In the genomic region with DNA sequence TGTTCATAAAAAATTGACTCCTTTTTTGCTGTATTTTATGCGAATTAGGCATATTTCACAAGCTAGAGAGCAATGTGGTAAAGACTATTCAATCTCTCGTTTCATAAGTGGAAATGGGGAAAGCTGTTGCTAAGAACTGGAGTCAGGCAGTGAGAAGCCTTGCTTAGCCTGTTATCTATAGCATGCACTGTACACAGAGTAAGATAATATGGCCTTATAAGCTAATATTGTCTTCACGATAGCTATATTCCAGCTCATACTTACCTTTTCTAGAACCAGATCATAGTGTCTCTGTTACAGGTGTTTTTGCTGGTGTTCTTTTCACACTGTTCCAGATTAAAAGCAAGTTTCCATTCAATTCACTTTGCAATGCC, we compare ENCODE assay signal across 9 mouse cellular contexts. TPM values are rescaled to one million over a fixed set of nuclear protein-coding genes. Genes with fewer than 3 reads are reported as not detected.
DNase-seq lines count a peak whose midpoint lies in the region; ATAC-seq and TF ChIP-seq lines count a peak whose summit lies in the region.
"Had no signal": no experiment of that assay in that cellular context is flagged by ENCODE, and none has a peak within 500 bp of the region (broad histone marks: within the 10 kb centered on the region; RNA-seq: fewer than 3 reads in every experiment).

No protein-coding gene starts in this region.

- 66% methylated on average over 3 of the region's 3 CpGs for WGBS in hindbrain, embryonic 10.5 days
- 72% methylated on average over 3 of the region's 3 CpGs for WGBS in hindbrain, embryonic 11.5 days
- 63% methylated on average over 3 of the region's 3 CpGs for WGBS in hindbrain, embryonic 15.5 days
- WGBS in midbrain, embryonic 14.5 days: 62% methylated on average over 3 of the region's 3 CpGs
- WGBS in lung, adult 2 months: 54% methylated on average over 3 of the region's 3 CpGs

- peaks cover 16% of the 10 kb centered on the region for H3K4me1 ChIP-seq in hindbrain, embryonic 10.5 days (replicated peaks)
- no peaks in the 10 kb centered on the region for H3K4me1 ChIP-seq in hindbrain, embryonic 11.5 days (replicated peaks; ENCODE audit: control insufficient read depth, insufficient read depth, low read length)
- H3K4me1 ChIP-seq in hindbrain, embryonic 15.5 days (replicated peaks): peaks cover 27% of the 10 kb centered on the region
- peaks cover 27% of the 10 kb centered on the region for H3K4me1 ChIP-seq in midbrain, embryonic 14.5 days (ENCODE audit: control insufficient read depth, insufficient read depth, low read length)
- peaks cover 12% of the 10 kb centered on the region for H3K4me1 ChIP-seq in lung, adult 2 months (ENCODE audit: control insufficient read depth, insufficient read depth, low read length)

- no peak for TF ChIP-seq POLR2A in lung, adult 2 months (IDR thresholded peaks at IDR 0.05; ENCODE audit: borderline replicate concordance, extremely low read depth, low read depth, low read length)

- peak overlapping the region; percentile 98 for H3K27ac ChIP-seq in hindbrain, embryonic 10.5 days
- H3K27ac ChIP-seq in hindbrain, embryonic 11.5 days (ENCODE audit: low read depth, low read length): no peak overlapping the region
- H3K27ac ChIP-seq in hindbrain, embryonic 15.5 days (replicated peaks): peak overlapping the region; percentile 97
- H3K27ac ChIP-seq in midbrain, embryonic 14.5 days (replicated peaks; ENCODE audit: low read depth, low read length): peak overlapping the region; percentile 96

- no peak overlapping the region for H3K4me2 ChIP-seq in hindbrain, embryonic 11.5 days (replicated peaks; ENCODE audit: low read depth, low read length)
- peak overlapping the region; percentile 70 for H3K4me2 ChIP-seq in hindbrain, embryonic 15.5 days
- H3K4me2 ChIP-seq in midbrain, embryonic 14.5 days (ENCODE audit: low read length): peak overlapping the region; percentile 71

- no peaks in the 10 kb centered on the region for H3K27me3 ChIP-seq in hindbrain, embryonic 10.5 days (ENCODE audit: insufficient read depth, poor library complexity, severe bottlenecking)
- H3K27me3 ChIP-seq in hindbrain, embryonic 11.5 days (ENCODE audit: control insufficient read depth, insufficient read depth, low read length): no peaks in the 10 kb centered on the region
- H3K27me3 ChIP-seq in hindbrain, embryonic 15.5 days: no peaks in the 10 kb centered on the region
- no peaks in the 10 kb centered on the region for H3K27me3 ChIP-seq in midbrain, embryonic 14.5 days (ENCODE audit: control insufficient read depth, insufficient read depth, low read length)
- H3K27me3 ChIP-seq: Patski had no signal

- H3K36me3 ChIP-seq in hindbrain, embryonic 10.5 days: no peaks in the 10 kb centered on the region
- no peaks in the 10 kb centered on the region for H3K36me3 ChIP-seq in hindbrain, embryonic 11.5 days (ENCODE audit: control insufficient read depth, insufficient read depth, low read length)
- no peaks in the 10 kb centered on the region for H3K36me3 ChIP-seq in hindbrain, embryonic 15.5 days
- H3K36me3 ChIP-seq in midbrain, embryonic 14.5 days (ENCODE audit: control insufficient read depth, insufficient read depth, low read length): no peaks in the 10 kb centered on the region

- ATAC-seq in hindbrain, embryonic 11.5 days (ENCODE audit: low FRiP score): no peak
- no peak for ATAC-seq in hindbrain, embryonic 15.5 days (ENCODE audit: low FRiP score, low read depth)
- no peak for ATAC-seq in midbrain, embryonic 14.5 days (ENCODE audit: low FRiP score, low TSS enrichment)

- H3K9me3 ChIP-seq in hindbrain, embryonic 10.5 days: no peaks in the 10 kb centered on the region
- H3K9me3 ChIP-seq in hindbrain, embryonic 11.5 days (ENCODE audit: control insufficient read depth, low read length): no peaks in the 10 kb centered on the region
- no peaks in the 10 kb centered on the region for H3K9me3 ChIP-seq in hindbrain, embryonic 15.5 days
- no peaks in the 10 kb centered on the region for H3K9me3 ChIP-seq in midbrain, embryonic 14.5 days (ENCODE audit: control insufficient read depth, low read length)

- no peak overlapping the region for H3K9ac ChIP-seq in hindbrain, embryonic 11.5 days (ENCODE audit: low read depth, low read length)
- H3K9ac ChIP-seq in hindbrain, embryonic 15.5 days: no peak overlapping the region
- H3K9ac ChIP-seq in midbrain, embryonic 14.5 days (replicated peaks; ENCODE audit: low read length): peak overlapping the region; percentile 90; the same call in 1 of the 2 replicates

- H3K4me3 ChIP-seq in hindbrain, embryonic 10.5 days: peak overlapping the region; percentile 75
- no peak overlapping the region for H3K4me3 ChIP-seq in hindbrain, embryonic 11.5 days (ENCODE audit: low read depth, low read length)
- H3K4me3 ChIP-seq in hindbrain, embryonic 15.5 days: peak overlapping the region; percentile 81; the same call in 1 of the 2 replicates
- peak overlapping the region; percentile 76; the same call in 1 of the 2 replicates for H3K4me3 ChIP-seq in midbrain, embryonic 14.5 days (replicated peaks; ENCODE audit: low read depth, low read length)
- no peak overlapping the region for H3K4me3 ChIP-seq in lung, adult 2 months (replicated peaks; ENCODE audit: extremely low read depth, low read depth, low read length)

- no peak for DNase-seq in hindbrain, embryonic 10.5 days (ENCODE audit: low spot score)
- DNase-seq in hindbrain, embryonic 11.5 days (ENCODE audit: low spot score): no peak
- DNase-seq in c-Kit-positive CD71-positive TER-119-positive erythroid progenitor cells, embryonic 14.5 days (ENCODE audit: low spot score): peak; percentile 70
- no peak for DNase-seq in midbrain, embryonic 14.5 days
- DNase-seq in cerebellum, postnatal 4 days (ENCODE audit: low spot score in 2 of 2): no peak
- no peak for DNase-seq in lung, adult 2 months
- no peak for DNase-seq in thymus, postnatal 36 days

- TF ChIP-seq CTCF in lung, adult 2 months (IDR thresholded peaks at IDR 0.05; ENCODE audit: insufficient read depth, low read length): no peak

RNA-seq across cellular contexts. Expression of a gene that starts 0.7 kb away (rescaled TPM):
- 26.1 and 33.5 TPM in 2 replicates for polyA plus RNA-seq in hindbrain, embryonic 10.5 days (2016; fragmentation: Nextera tagmentation; extraction: Ambion mirVana)
- polyA plus RNA-seq in hindbrain, embryonic 11.5 days (2014; fragmentation: Nextera tagmentation; extraction: Ambion mirVana): 32.2 and 33.9 TPM in 2 replicates
- polyA plus RNA-seq in hindbrain, embryonic 15.5 days (2015; fragmentation: Nextera tagmentation; extraction: Ambion mirVana): 21.4 and 21.8 TPM in 2 replicates
- 29.9 and 30.0 TPM in 2 replicates for polyA plus RNA-seq in midbrain, embryonic 14.5 days (2014; fragmentation: Nextera tagmentation; extraction: Ambion mirVana)
- polyA plus RNA-seq in lung, adult 2 months (2012; rRNA removed): 7.1 and 11.0 TPM in 2 replicates

RNA-seq across cellular contexts. Expression of a gene that starts 10.4 kb away (rescaled TPM):
- 168 and 199 TPM in 2 replicates for polyA plus RNA-seq in hindbrain, embryonic 10.5 days (2016; fragmentation: Nextera tagmentation; extraction: Ambion mirVana)
- polyA plus RNA-seq in hindbrain, embryonic 11.5 days (2014; fragmentation: Nextera tagmentation; extraction: Ambion mirVana): 253 and 263 TPM in 2 replicates
- 140 and 155 TPM in 2 replicates for polyA plus RNA-seq in hindbrain, embryonic 15.5 days (2015; fragmentation: Nextera tagmentation; extraction: Ambion mirVana)
- polyA plus RNA-seq in midbrain, embryonic 14.5 days (2014; fragmentation: Nextera tagmentation; extraction: Ambion mirVana): 184 and 203 TPM in 2 replicates
- polyA plus RNA-seq in lung, adult 2 months (2012; rRNA removed): 15.1 and 34.2 TPM in 2 replicates

RNA-seq across cellular contexts. Expression of a gene that starts 31.7 kb away (rescaled TPM):
- polyA plus RNA-seq in hindbrain, embryonic 10.5 days (2016; fragmentation: Nextera tagmentation; extraction: Ambion mirVana): 30.6 and 39.2 TPM in 2 replicates
- polyA plus RNA-seq in hindbrain, embryonic 11.5 days (2014; fragmentation: Nextera tagmentation; extraction: Ambion mirVana): 35.2 and 51.6 TPM in 2 replicates
- polyA plus RNA-seq in hindbrain, embryonic 15.5 days (2015; fragmentation: Nextera tagmentation; extraction: Ambion mirVana): 66.2 and 66.5 TPM in 2 replicates
- polyA plus RNA-seq in midbrain, embryonic 14.5 days (2014; fragmentation: Nextera tagmentation; extraction: Ambion mirVana): 61.4 and 66.5 TPM in 2 replicates
- polyA plus RNA-seq in lung, adult 2 months (2012; rRNA removed): 6.4 and 26.5 TPM in 2 replicates

Comparison
In these comparisons a context has a peak if more than half of its experiments do, and no peak if none do; other contexts are left out.
1. H3K4me3 ChIP-seq: peak in hindbrain, embryonic 10.5 days (single experiment), hindbrain, embryonic 15.5 days (single experiment) and midbrain, embryonic 14.5 days (single experiment); none in hindbrain, embryonic 11.5 days (single experiment) and lung, adult 2 months (single experiment).